ENCODE assay signal across 25 mouse cellular contexts in the genomic region with DNA sequence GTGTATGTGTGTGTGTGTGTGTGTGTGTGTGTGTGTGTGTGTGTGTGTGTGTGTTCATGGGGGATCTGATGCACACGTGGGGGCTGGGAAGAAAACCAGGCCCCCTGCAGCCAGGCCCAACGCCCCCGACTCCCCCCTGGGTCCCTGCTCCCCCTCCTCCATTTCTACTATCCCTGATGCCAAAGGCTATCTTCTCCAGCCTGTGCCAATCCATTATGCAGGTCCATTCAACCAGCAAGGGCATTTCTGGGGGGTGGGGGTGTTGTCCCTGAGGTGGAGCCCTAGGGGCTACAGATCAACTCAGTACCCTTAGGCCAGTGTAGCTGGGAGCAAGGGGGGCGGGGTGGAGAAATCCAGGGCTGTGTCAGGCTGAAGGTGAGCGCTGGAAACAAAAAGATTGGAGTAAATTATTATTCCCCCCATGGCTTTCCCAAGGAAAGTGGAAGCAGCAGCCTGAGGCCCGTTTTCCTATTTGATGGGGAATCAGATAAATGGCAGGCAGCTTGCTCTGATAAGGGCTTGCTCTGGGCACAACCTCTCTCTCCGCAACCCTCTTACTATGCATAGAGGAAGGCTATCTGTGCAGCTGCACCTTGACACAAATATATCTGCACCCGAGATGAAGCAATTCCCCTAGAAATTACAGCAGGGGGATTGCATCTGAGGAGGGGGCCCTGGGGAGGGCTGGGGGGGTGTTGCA. TPM values are rescaled to one million over a fixed set of nuclear protein-coding genes. Genes with fewer than 3 reads are reported as not detected.
DNase-seq lines count a peak whose midpoint lies in the region; ATAC-seq and TF ChIP-seq lines count a peak whose summit lies in the region.
"Had no signal": no experiment of that assay in that cellular context is flagged by ENCODE, and none has a peak within 500 bp of the region (broad histone marks: within the 10 kb centered on the region; RNA-seq: fewer than 3 reads in every experiment).

No protein-coding gene starts in this region.

- ATAC-seq in forebrain, embryonic 12.5 days (ENCODE audit: low FRiP score): peak; percentile 44; the same call in 1 of the 2 replicates
- ATAC-seq in forebrain, postnatal 0 days: no peak
- peak; percentile 76 for ATAC-seq in hindbrain, embryonic 12.5 days (ENCODE audit: low FRiP score)
- peak; percentile 73 for ATAC-seq in midbrain, embryonic 12.5 days (ENCODE audit: low FRiP score, low read depth)
- ATAC-seq: inflammation-experienced regulatory T-cells, adult 6 months; liver, postnatal 0 days had no signal

- peaks cover 39% of the 10 kb centered on the region for H3K4me1 ChIP-seq in forebrain, embryonic 12.5 days
- peaks cover 5% of the 10 kb centered on the region; the same call in 1 of the 2 replicates for H3K4me1 ChIP-seq in forebrain, postnatal 0 days (ENCODE audit: insufficient read depth)
- peaks cover 51% of the 10 kb centered on the region for H3K4me1 ChIP-seq in hindbrain, embryonic 12.5 days
- H3K4me1 ChIP-seq in midbrain, embryonic 12.5 days: peaks cover 38% of the 10 kb centered on the region

- TF ChIP-seq CTCF in forebrain, postnatal 0 days (IDR thresholded peaks at IDR 0.05; ENCODE audit: low read depth): no peak
- no peak for TF ChIP-seq CTCF in brain, embryonic 14.5 days (IDR thresholded peaks at IDR 0.05; ENCODE audit: borderline replicate concordance, extremely low read depth, insufficient read depth, insufficient read length)

- no peak overlapping the region for H3K4me3 ChIP-seq in forebrain, embryonic 12.5 days (replicated peaks)
- no peak overlapping the region for H3K4me3 ChIP-seq in forebrain, postnatal 0 days (ENCODE audit: low read depth, low read length)
- no peak overlapping the region for H3K4me3 ChIP-seq in hindbrain, embryonic 12.5 days
- H3K4me3 ChIP-seq in midbrain, embryonic 12.5 days: no peak overlapping the region
- H3K4me3 ChIP-seq: limb, embryonic 10.5 days had no signal

- 59% methylated on average over 5 of the region's 8 CpGs for WGBS in forebrain, embryonic 12.5 days
- 55% methylated on average over 8 of the region's 8 CpGs for WGBS in forebrain, postnatal 0 days
- WGBS in hindbrain, embryonic 12.5 days: 42% methylated on average over 7 of the region's 8 CpGs
- WGBS in midbrain, embryonic 12.5 days: 51% methylated on average over 5 of the region's 8 CpGs

- no peak for DNase-seq in forebrain, postnatal 0 days
- DNase-seq in brain, embryonic 14.5 days (ENCODE audit: low read depth): peak; percentile 67
- no peak for DNase-seq in kidney, postnatal 4 days
- no peak for DNase-seq in heart, adult 9 months (ENCODE audit: low spot score in 2 of 2)
- DNase-seq in urinary bladder, postnatal 25 days (ENCODE audit: low spot score): no peak
- DNase-seq: adrenal gland, postnatal 25 days; cerebellum, adult 9-10 months; gastrocnemius, postnatal 36 days; heart, postnatal 14 days; kidney, adult 8-10 months; kidney, postnatal 14 days; liver, postnatal 0 days; lung, postnatal 10 days had no signal

- no peak for TF ChIP-seq POLR2A in brain, embryonic 14.5 days (IDR thresholded peaks at IDR 0.05; ENCODE audit: borderline replicate concordance, extremely low read depth, insufficient read depth, insufficient read length, poor library complexity, severe bottlenecking)

- H3K9ac ChIP-seq in forebrain, embryonic 12.5 days: no peak overlapping the region
- H3K9ac ChIP-seq in forebrain, postnatal 0 days: no peak overlapping the region
- no peak overlapping the region for H3K9ac ChIP-seq in hindbrain, embryonic 12.5 days
- H3K9ac ChIP-seq in midbrain, embryonic 12.5 days (replicated peaks): no peak overlapping the region
- H3K9ac ChIP-seq: liver, postnatal 0 days had no signal

- no peak overlapping the region for H3K4me2 ChIP-seq in forebrain, embryonic 12.5 days
- no peak overlapping the region for H3K4me2 ChIP-seq in forebrain, postnatal 0 days (ENCODE audit: low read depth)
- no peak overlapping the region for H3K4me2 ChIP-seq in hindbrain, embryonic 12.5 days (replicated peaks)
- no peak overlapping the region for H3K4me2 ChIP-seq in midbrain, embryonic 12.5 days (replicated peaks)
- H3K4me2 ChIP-seq: heart, embryonic 11.5 days had no signal

- peaks cover 56% of the 10 kb centered on the region for H3K27me3 ChIP-seq in forebrain, embryonic 12.5 days
- no peaks in the 10 kb centered on the region for H3K27me3 ChIP-seq in forebrain, postnatal 0 days (ENCODE audit: insufficient read depth, low read length)
- H3K27me3 ChIP-seq in hindbrain, embryonic 12.5 days: 0 out of 2 replicates have a peak, but pooled peaks cover 7% of the 10 kb centered on the region
- peaks cover 20% of the 10 kb centered on the region for H3K27me3 ChIP-seq in midbrain, embryonic 12.5 days

- H3K9me3 ChIP-seq in forebrain, embryonic 12.5 days: no peaks in the 10 kb centered on the region
- H3K9me3 ChIP-seq in forebrain, postnatal 0 days (ENCODE audit: low read length): no peaks in the 10 kb centered on the region
- H3K9me3 ChIP-seq in hindbrain, embryonic 12.5 days (replicated peaks): no peaks in the 10 kb centered on the region
- H3K9me3 ChIP-seq in midbrain, embryonic 12.5 days: no peaks in the 10 kb centered on the region
- H3K9me3 ChIP-seq: G1E; limb, embryonic 10.5 days had no signal

- no peaks in the 10 kb centered on the region for H3K36me3 ChIP-seq in forebrain, embryonic 12.5 days (replicated peaks)
- no peaks in the 10 kb centered on the region for H3K36me3 ChIP-seq in forebrain, postnatal 0 days (ENCODE audit: insufficient read depth)
- no peaks in the 10 kb centered on the region for H3K36me3 ChIP-seq in hindbrain, embryonic 12.5 days
- H3K36me3 ChIP-seq in midbrain, embryonic 12.5 days: no peaks in the 10 kb centered on the region
- H3K36me3 ChIP-seq: G1E; limb, embryonic 10.5 days had no signal

- peak overlapping the region; percentile 14 for H3K27ac ChIP-seq in forebrain, embryonic 12.5 days
- no peak overlapping the region for H3K27ac ChIP-seq in forebrain, postnatal 0 days (ENCODE audit: low read depth, low read length)
- H3K27ac ChIP-seq in hindbrain, embryonic 12.5 days: peak overlapping the region; percentile 84
- H3K27ac ChIP-seq in midbrain, embryonic 12.5 days (replicated peaks): peak overlapping the region; percentile 83
- H3K27ac ChIP-seq: limb, embryonic 10.5 days; stomach, postnatal 0 days had no signal

RNA-seq across cellular contexts. Expression of gene Lhx1, which starts 43.9 kb away (rescaled TPM):
- polyA plus RNA-seq in forebrain, embryonic 12.5 days (2016; fragmentation: Nextera tagmentation; extraction: Ambion mirVana): 16.4 and 16.8 TPM in 2 replicates
- total RNA-seq in forebrain, postnatal 0 days (2014; rRNA removed): 2.4 and 7.9 TPM in 2 replicates
- 2.5 and 5.3 TPM in 2 replicates for polyA plus RNA-seq in forebrain, postnatal 0 days (2015; fragmentation: Nextera tagmentation; extraction: Ambion mirVana)
- 36.2 and 64.4 TPM in 2 replicates for polyA plus RNA-seq in brain, embryonic 14.5 days (2012; rRNA removed)
- polyA plus RNA-seq in hindbrain, embryonic 12.5 days (2016; fragmentation: Nextera tagmentation; extraction: Ambion mirVana): 65.0 and 68.8 TPM in 2 replicates
- 50.5 and 55.0 TPM in 2 replicates for polyA plus RNA-seq in midbrain, embryonic 12.5 days (2016; fragmentation: Nextera tagmentation; extraction: Ambion mirVana)
- total RNA-seq: adrenal gland, postnatal 25 days; gastrocnemius, postnatal 36 days; heart, postnatal 14 days; left cerebral cortex, adult 18-20 months; liver, adult 2 months; megakaryocyte progenitor cell, adult 5-6 weeks had no signal
- polyA plus RNA-seq: G1E; inflammation-experienced regulatory T-cells, adult 6 months; liver, adult 2 months; stomach, postnatal 0 days; thymus, postnatal 0 days had no signal

RNA-seq across cellular contexts. Expression of gene Aatf, which starts 55.9 kb away (rescaled TPM):
- polyA plus RNA-seq in forebrain, embryonic 12.5 days (2016; fragmentation: Nextera tagmentation; extraction: Ambion mirVana): 53.4 and 63.4 TPM in 2 replicates
- total RNA-seq in forebrain, postnatal 0 days (2014; rRNA removed): 25.5 and 38.9 TPM in 2 replicates
- 34.1 and 40.4 TPM in 2 replicates for polyA plus RNA-seq in forebrain, postnatal 0 days (2015; fragmentation: Nextera tagmentation; extraction: Ambion mirVana)
- polyA plus RNA-seq in brain, embryonic 14.5 days (2012; rRNA removed): 7.1 and 14.6 TPM in 2 replicates
- polyA plus RNA-seq in hindbrain, embryonic 12.5 days (2016; fragmentation: Nextera tagmentation; extraction: Ambion mirVana): 53.2 and 55.6 TPM in 2 replicates
- polyA plus RNA-seq in midbrain, embryonic 12.5 days (2016; fragmentation: Nextera tagmentation; extraction: Ambion mirVana): 56.6 and 58.8 TPM in 2 replicates
